Mouse (Mus musculus): ENCODE results near the gene Apoh. TPM values are rescaled to one million over a fixed set of nuclear protein-coding genes. Genes with fewer than 3 reads are reported as not detected.

The Apoh gene
- polyA plus RNA-seq, 1 experiment from 2014 or later = not detected

GRCm38 (mm10) chr11:108309791-108310190 is 33.4 kb upstream of the Apoh start:
- Histone ChIP-seq H3K9ac (no peak overlapping the region), H3K36me3 (no peaks in the 10 kb centered on the region), H3K27ac (no peak overlapping the region), H3K4me1 (peaks cover 9% of the 10 kb centered on the region), H3K9me3 (no peaks in the 10 kb centered on the region), H3K4me3 (no peak overlapping the region), H3K4me2 (replicated peaks) (no peak overlapping the region), H3K27me3 (peaks cover 4% of the 10 kb centered on the region; the same call in 1 of the 2 replicates)
- ATAC-seq (ENCODE audit: low FRiP score, low read depth) = no peak
- WGBS = 68% methylated on average over 5 of the region's 5 CpGs

GRCm38 (mm10) chr11:108311912-108312311 is 31.2 kb upstream of the Apoh start:
- Histone ChIP-seq H3K4me1 (peaks cover 5% of the 10 kb centered on the region), H3K4me2 (replicated peaks) (no peak overlapping the region), H3K9ac (no peak overlapping the region), H3K27me3 (peaks cover 4% of the 10 kb centered on the region; the same call in 1 of the 2 replicates), H3K9me3 (no peaks in the 10 kb centered on the region), H3K4me3 (no peak overlapping the region), H3K27ac (no peak overlapping the region), H3K36me3 (no peaks in the 10 kb centered on the region)
- no peak for ATAC-seq (ENCODE audit: low FRiP score, low read depth)
- 80% methylated on average over 2 of the region's 2 CpGs for WGBS

- no peak for ATAC-seq (ENCODE audit: low FRiP score, low read depth)
- H3K9me3 ChIP-seq = no peaks in the 10 kb centered on the region
- H3K36me3 ChIP-seq = no peaks in the 10 kb centered on the region
- H3K4me3 ChIP-seq = no peak overlapping the region
- WGBS = 72% methylated on average over 5 of the region's 5 CpGs
- no peak overlapping the region for H3K4me2 ChIP-seq (replicated peaks)
- peaks cover 10% of the 10 kb centered on the region for H3K4me1 ChIP-seq
- peaks cover under 1% of the 10 kb centered on the region; the same call in 1 of the 2 replicates for H3K27me3 ChIP-seq
- no peak overlapping the region for H3K9ac ChIP-seq
- no peak overlapping the region for H3K27ac ChIP-seq
Observed at GRCm38 (mm10) chr11:108312516-108312915, 30.6 kb upstream of the Apoh start.

GRCm38 (mm10) chr11:108315736-108316135 is 27.4 kb upstream of the Apoh start:
- no peak for ATAC-seq (ENCODE audit: low FRiP score, low read depth)
- no peak overlapping the region for H3K4me3 ChIP-seq
- H3K27ac ChIP-seq = no peak overlapping the region
- no peaks in the 10 kb centered on the region for H3K27me3 ChIP-seq
- H3K4me1 ChIP-seq = peaks cover 17% of the 10 kb centered on the region
- no peak overlapping the region for H3K9ac ChIP-seq
- WGBS = 83% methylated on average over 7 of the region's 7 CpGs
- no peaks in the 10 kb centered on the region for H3K36me3 ChIP-seq
- H3K4me2 ChIP-seq (replicated peaks) = no peak overlapping the region
- H3K9me3 ChIP-seq = no peaks in the 10 kb centered on the region

- Histone ChIP-seq H3K36me3 (no peaks in the 10 kb centered on the region), H3K9me3 (no peaks in the 10 kb centered on the region), H3K4me2 (replicated peaks) (no peak overlapping the region), H3K9ac (no peak overlapping the region), H3K27ac (no peak overlapping the region), H3K4me3 (no peak overlapping the region), H3K4me1 (peaks cover 17% of the 10 kb centered on the region), H3K27me3 (no peaks in the 10 kb centered on the region)
- no peak for ATAC-seq (ENCODE audit: low FRiP score, low read depth)
- 62% methylated on average over 6 of the region's 6 CpGs for WGBS
Observed at GRCm38 (mm10) chr11:108317878-108318277, 25.3 kb upstream of the Apoh start.

GRCm38 (mm10) chr11:108319162-108319561 is 24.0 kb upstream of the Apoh start:
- Histone ChIP-seq H3K4me2 (replicated peaks) (no peak overlapping the region), H3K36me3 (no peaks in the 10 kb centered on the region), H3K9me3 (no peaks in the 10 kb centered on the region), H3K4me3 (no peak overlapping the region), H3K27ac (no peak overlapping the region), H3K9ac (no peak overlapping the region), H3K27me3 (no peaks in the 10 kb centered on the region), H3K4me1 (peaks cover 20% of the 10 kb centered on the region)
- no peak for ATAC-seq (ENCODE audit: low FRiP score, low read depth)
- 88% methylated on average over 11 of the region's 11 CpGs for WGBS

GRCm38 (mm10) chr11:108320561-108320960 is 22.6 kb upstream of the Apoh start:
- H3K4me3 ChIP-seq = no peak overlapping the region
- no peak overlapping the region for H3K4me2 ChIP-seq (replicated peaks)
- no peaks in the 10 kb centered on the region for H3K36me3 ChIP-seq
- no peak overlapping the region for H3K9ac ChIP-seq
- H3K9me3 ChIP-seq = no peaks in the 10 kb centered on the region
- no peak overlapping the region for H3K27ac ChIP-seq
- 90% methylated on average over 7 of the region's 7 CpGs for WGBS
- ATAC-seq (ENCODE audit: low FRiP score, low read depth) = no peak
- H3K27me3 ChIP-seq = no peaks in the 10 kb centered on the region
- peaks cover 14% of the 10 kb centered on the region for H3K4me1 ChIP-seq

GRCm38 (mm10) chr11:108322156-108322555 is 21.0 kb upstream of the Apoh start:
- Histone ChIP-seq H3K4me1 (peaks cover 13% of the 10 kb centered on the region), H3K4me2 (replicated peaks) (no peak overlapping the region), H3K36me3 (no peaks in the 10 kb centered on the region), H3K27ac (no peak overlapping the region), H3K27me3 (no peaks in the 10 kb centered on the region), H3K4me3 (no peak overlapping the region), H3K9me3 (no peaks in the 10 kb centered on the region), H3K9ac (no peak overlapping the region)
- no peak for ATAC-seq (ENCODE audit: low FRiP score, low read depth)
- WGBS = 91% methylated on average over 2 of the region's 2 CpGs

GRCm38 (mm10) chr11:108325943-108326342 is 17.2 kb upstream of the Apoh start:
- H3K4me3 ChIP-seq = no peak overlapping the region
- H3K9me3 ChIP-seq = no peaks in the 10 kb centered on the region
- H3K4me1 ChIP-seq = 0 out of 2 replicates have a peak, but pooled peaks cover 3% of the 10 kb centered on the region
- no peaks in the 10 kb centered on the region for H3K36me3 ChIP-seq
- ATAC-seq (ENCODE audit: low FRiP score, low read depth) = no peak
- H3K9ac ChIP-seq = no peak overlapping the region
- WGBS = 77% methylated on average over 8 of the region's 8 CpGs
- no peak overlapping the region for H3K27ac ChIP-seq
- no peaks in the 10 kb centered on the region for H3K27me3 ChIP-seq
- no peak overlapping the region for H3K4me2 ChIP-seq (replicated peaks)

- Histone ChIP-seq H3K27ac (no peak overlapping the region), H3K36me3 (no peaks in the 10 kb centered on the region), H3K4me2 (replicated peaks) (no peak overlapping the region), H3K27me3 (no peaks in the 10 kb centered on the region), H3K9me3 (no peaks in the 10 kb centered on the region), H3K4me3 (no peak overlapping the region), H3K9ac (no peak overlapping the region; the same call in 1 of the 2 replicates), H3K4me1 (peaks cover 23% of the 10 kb centered on the region)
- no peak for ATAC-seq (ENCODE audit: low FRiP score, low read depth)
- WGBS = 87% methylated on average over 11 of the region's 11 CpGs
Observed at GRCm38 (mm10) chr11:108330818-108331217, 12.3 kb upstream of the Apoh start.

GRCm38 (mm10) chr11:108333006-108333405 is 10.1 kb upstream of the Apoh start:
- WGBS = 13% methylated on average over 5 of the region's 5 CpGs
- Histone ChIP-seq H3K4me1 (peaks cover 35% of the 10 kb centered on the region), H3K9ac (no peak overlapping the region), H3K4me2 (replicated peaks) (no peak overlapping the region), H3K36me3 (no peaks in the 10 kb centered on the region), H3K9me3 (no peaks in the 10 kb centered on the region), H3K27ac (no peak overlapping the region), H3K4me3 (no peak overlapping the region), H3K27me3 (no peaks in the 10 kb centered on the region)
- no peak for ATAC-seq (ENCODE audit: low FRiP score, low read depth)

GRCm38 (mm10) chr11:108333583-108334379 is 9.4 kb upstream of the Apoh start:
- no peaks in the 10 kb centered on the region for H3K36me3 ChIP-seq
- H3K27me3 ChIP-seq = no peaks in the 10 kb centered on the region
- 46% methylated on average over 8 of the region's 8 CpGs for WGBS
- H3K4me2 ChIP-seq (replicated peaks) = no peak overlapping the region
- H3K27ac ChIP-seq = no peak overlapping the region
- no peak overlapping the region for H3K9ac ChIP-seq
- H3K9me3 ChIP-seq = no peaks in the 10 kb centered on the region
- ATAC-seq (ENCODE audit: low FRiP score, low read depth) = no peak
- no peak overlapping the region for H3K4me3 ChIP-seq
- peaks cover 35% of the 10 kb centered on the region for H3K4me1 ChIP-seq

GRCm38 (mm10) chr11:108334658-108335057 is 8.5 kb upstream of the Apoh start:
- Histone ChIP-seq H3K4me3 (no peak overlapping the region), H3K27me3 (no peaks in the 10 kb centered on the region), H3K4me1 (peaks cover 35% of the 10 kb centered on the region), H3K27ac (no peak overlapping the region), H3K4me2 (replicated peaks) (no peak overlapping the region), H3K9ac (no peak overlapping the region), H3K9me3 (no peaks in the 10 kb centered on the region), H3K36me3 (0 out of 2 replicates have a peak, but pooled peaks cover under 1% of the 10 kb centered on the region)
- WGBS = 42% methylated on average over 3 of the region's 3 CpGs
- no peak for ATAC-seq (ENCODE audit: low FRiP score, low read depth)

Measured in limb, embryonic 13.5 days (tissue).